ENCODE assay signal across 23 mouse cellular contexts in the genomic region with DNA sequence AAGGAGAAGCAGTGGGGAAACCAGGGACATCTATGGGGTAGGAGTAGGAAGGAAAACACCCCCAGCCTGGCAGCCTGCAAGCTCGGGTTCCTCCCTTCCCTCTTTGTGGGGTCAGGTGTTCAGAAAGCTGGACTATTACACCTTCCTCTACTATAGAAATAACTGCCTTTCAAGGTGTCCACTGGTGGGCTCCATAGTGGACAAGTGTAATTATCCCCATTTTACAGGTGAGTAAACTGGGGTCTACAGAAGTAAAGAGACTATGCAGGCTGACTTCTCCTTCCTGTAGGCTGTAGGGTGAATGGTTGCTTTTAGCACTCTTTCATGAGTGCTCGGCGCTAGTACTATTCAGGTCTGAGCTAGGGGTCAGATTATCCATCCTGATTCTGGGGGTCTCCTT. TPM values are rescaled to one million over a fixed set of nuclear protein-coding genes. Genes with fewer than 3 reads are reported as not detected.
DNase-seq lines count a peak whose midpoint lies in the region; ATAC-seq and TF ChIP-seq lines count a peak whose summit lies in the region.
"Had no signal": no experiment of that assay in that cellular context is flagged by ENCODE, and none has a peak within 500 bp of the region (broad histone marks: within the 10 kb centered on the region; RNA-seq: fewer than 3 reads in every experiment).

No protein-coding gene starts in this region.

- no peak for ATAC-seq in midbrain, embryonic 13.5 days
- ATAC-seq: CD4-positive, CD25-positive, alpha-beta regulatory T cell, adult 4 months; forebrain, embryonic 16.5 days; inflammation-experienced regulatory T-cells, adult 6 months had no signal

- WGBS in midbrain, embryonic 10.5 days = 2% methylated on average over 3 of the region's 3 CpGs
- WGBS in midbrain, embryonic 13.5 days = 4% methylated on average over 3 of the region's 3 CpGs

- no peak for TF ChIP-seq CTCF in gastrocnemius, adult 2 months (IDR thresholded peaks at IDR 0.05)

- no peaks in the 10 kb centered on the region for H3K36me3 ChIP-seq in midbrain, embryonic 10.5 days
- H3K36me3 ChIP-seq in midbrain, embryonic 13.5 days = no peaks in the 10 kb centered on the region
- H3K36me3 ChIP-seq: embryonic facial prominence, embryonic 15.5 days; heart, embryonic 10.5 days; limb, embryonic 12.5 days; liver, embryonic 12.5 days had no signal

- no peak overlapping the region for H3K27ac ChIP-seq in gastrocnemius, adult 2 months
- H3K27ac ChIP-seq in midbrain, embryonic 10.5 days (replicated peaks) = no peak overlapping the region
- H3K27ac ChIP-seq in midbrain, embryonic 13.5 days = no peak overlapping the region
- H3K27ac ChIP-seq: embryonic facial prominence, embryonic 15.5 days; heart, embryonic 10.5 days; limb, embryonic 12.5 days; liver, embryonic 12.5 days had no signal

- H3K9ac ChIP-seq in midbrain, embryonic 13.5 days (replicated peaks) = no peak overlapping the region
- H3K9ac ChIP-seq: embryonic facial prominence, embryonic 15.5 days; limb, embryonic 12.5 days; liver, embryonic 12.5 days had no signal

- H3K4me1 ChIP-seq in midbrain, embryonic 10.5 days = peaks cover 76% of the 10 kb centered on the region
- peaks cover 39% of the 10 kb centered on the region for H3K4me1 ChIP-seq in midbrain, embryonic 13.5 days (replicated peaks)

- H3K4me2 ChIP-seq in midbrain, embryonic 13.5 days (replicated peaks) = no peak overlapping the region
- H3K4me2 ChIP-seq: embryonic facial prominence, embryonic 15.5 days had no signal

- H3K9me3 ChIP-seq in midbrain, embryonic 10.5 days (replicated peaks) = no peaks in the 10 kb centered on the region
- no peaks in the 10 kb centered on the region for H3K9me3 ChIP-seq in midbrain, embryonic 13.5 days
- H3K9me3 ChIP-seq: embryonic facial prominence, embryonic 15.5 days; heart, embryonic 10.5 days; limb, embryonic 12.5 days; liver, embryonic 12.5 days; megakaryocyte, embryonic 14.5 days had no signal

- no peak for DNase-seq in gastrocnemius, adult 2 months
- DNase-seq in gastrocnemius, adult 18-20 months (ENCODE audit: low spot score) = no peak
- peak; percentile 17 for DNase-seq in midbrain, embryonic 10.5 days (ENCODE audit: low spot score)
- peak; percentile 28 for DNase-seq in neural tube, embryonic 10.5 days (ENCODE audit: extremely low spot score, low spot score)
- DNase-seq in spleen, adult 12 weeks (ENCODE audit: low spot score) = no peak
- no peak for DNase-seq in layer of hippocampus, postnatal 14 days (ENCODE audit: low spot score in 2 of 2)
- DNase-seq: adrenal gland, adult 8-10 months; cerebellum, adult 8-10 months; heart, postnatal 10 days; lung, adult 2 months had no signal

- H3K27me3 ChIP-seq in midbrain, embryonic 10.5 days (ENCODE audit: low read depth, poor library complexity, severe bottlenecking) = peaks cover 100% of the 10 kb centered on the region
- peaks cover 100% of the 10 kb centered on the region for H3K27me3 ChIP-seq in midbrain, embryonic 13.5 days
- H3K27me3 ChIP-seq: Patski had no signal

- intact Hi-C loops in gastrocnemius, adult 2 months (cut with DNase I) = loop anchor here (10.0 kb wide), 1 partner anchor 133 kb away; no protein-coding TSS in a partner anchor

- peak overlapping the region; percentile 70 for H3K4me3 ChIP-seq in gastrocnemius, adult 2 months
- H3K4me3 ChIP-seq in midbrain, embryonic 10.5 days = no peak overlapping the region
- H3K4me3 ChIP-seq in midbrain, embryonic 13.5 days (replicated peaks) = no peak overlapping the region
- H3K4me3 ChIP-seq: embryonic facial prominence, embryonic 15.5 days; limb, embryonic 12.5 days; liver, embryonic 12.5 days had no signal

RNA-seq across cellular contexts. Expression of a gene that starts 4.3 kb away (rescaled TPM):
- total RNA-seq in gastrocnemius, adult 2 months (2021) = not detected
- total RNA-seq in gastrocnemius, adult 18-20 months (2021) = not detected
- 0.60 and 1.1 TPM in 2 replicates for polyA plus RNA-seq in midbrain, embryonic 10.5 days (2016; fragmentation: Nextera tagmentation; extraction: Ambion mirVana)
- polyA plus RNA-seq in midbrain, embryonic 13.5 days (2015; fragmentation: Nextera tagmentation; extraction: Ambion mirVana) = 0.63 and 1.0 TPM in 2 replicates
- total RNA-seq in layer of hippocampus, postnatal 14 days (2021) = under 1 TPM; 0.24 to 0.28 TPM
- total RNA-seq: adrenal gland, adult 8-10 months; common myeloid progenitor, adult 5-6 weeks; ES-E14; heart, postnatal 10 days; neutrophil, adult 5-6 weeks had no signal
- polyA plus RNA-seq: forebrain, embryonic 16.5 days; inflammation-experienced regulatory T-cells, adult 6 months; limb, embryonic 12.5 days; liver, embryonic 12.5 days; lung, adult 2 months had no signal

Comparison
In these comparisons a context has a peak if more than half of its experiments do, and no peak if none do; other contexts are left out.
1. DNase-seq: peak in midbrain, embryonic 10.5 days (single experiment) and neural tube, embryonic 10.5 days (single experiment); none in gastrocnemius, adult 2 months (single experiment), gastrocnemius, adult 18-20 months (single experiment), spleen, adult 12 weeks (single experiment) and layer of hippocampus, postnatal 14 days (0 of 2).